Mouse (Mus musculus) splenic B cell, adult 2 months (primary cell): ENCODE results near the gene Catsper1.

ENCODE experiments used
- DNase-seq: peaks from one replicate; pipeline ENCODE4 v3.0.0-alpha.2; 2011; ENCODE audit warnings: low read depth, low spot score
- H3K27me3 ChIP-seq: 2 replicates; pipeline ENCODE4 v1.6.1; 2012; ENCODE audit warnings: mild to moderate bottlenecking, low read length, moderate library complexity, mixed read lengths; ENCODE audit not compliant: control insufficient read depth, poor library complexity, insufficient read depth, severe bottlenecking
- H3K36me3 ChIP-seq: 2 replicates; pipeline ENCODE4 v1.6.1; 2012; ENCODE audit warnings: mild to moderate bottlenecking, low read length, moderate library complexity, mixed read lengths; ENCODE audit not compliant: control insufficient read depth, poor library complexity, insufficient read depth, severe bottlenecking

Gene Catsper1

DNA sequence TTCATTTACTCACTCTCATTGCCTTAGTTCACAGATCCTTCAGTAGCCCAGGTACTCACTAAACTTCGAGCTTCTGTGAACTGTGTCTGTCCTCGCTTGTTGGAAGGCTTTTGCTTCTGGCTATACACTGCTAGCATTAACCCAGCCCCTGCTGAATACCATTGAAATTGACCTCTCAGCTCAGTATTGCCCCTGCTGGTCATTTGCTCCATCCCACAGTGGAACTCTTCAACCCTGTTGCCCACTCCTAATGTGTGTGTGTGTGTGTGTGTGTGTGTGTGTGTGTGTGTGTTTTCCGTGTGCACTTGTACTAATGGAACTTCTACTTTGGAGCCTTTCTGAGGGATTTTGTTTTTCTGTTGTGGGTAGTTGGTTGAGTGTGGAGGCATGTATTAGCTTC lies 35.4 kb downstream of the Catsper1 start:
- peak; percentile 28 for DNase-seq
- Histone ChIP-seq H3K36me3 (peaks cover 8% of the 10 kb centered on the region), H3K27me3 (no peaks in the 10 kb centered on the region)

DNA sequence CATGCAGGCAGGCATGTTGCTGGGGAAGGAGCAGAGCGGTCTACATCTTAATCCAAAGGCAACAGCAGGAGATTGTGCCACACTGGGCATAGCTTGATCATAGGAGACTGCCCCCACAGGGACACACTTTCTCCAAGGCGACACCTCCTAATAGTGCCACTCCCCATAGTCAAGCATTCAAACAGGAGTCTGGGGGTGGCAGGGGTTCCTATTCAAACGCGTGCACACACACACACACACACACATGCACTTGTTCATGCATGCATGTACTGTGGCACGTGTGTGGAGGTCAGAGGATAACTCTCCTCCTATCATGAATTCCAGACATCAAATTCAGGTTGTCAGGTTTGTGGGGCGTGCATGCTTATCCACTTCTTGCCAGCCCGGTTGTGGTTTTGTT lies 37.2 kb downstream of the Catsper1 start:
- Histone ChIP-seq H3K27me3 (no peaks in the 10 kb centered on the region), H3K36me3 (peaks cover 8% of the 10 kb centered on the region)
- no peak for DNase-seq

GRCm38 (mm10) chr19:5374177-5374576 lies 38.6 kb downstream of the Catsper1 start:
- peaks cover 9% of the 10 kb centered on the region for H3K36me3 ChIP-seq
- H3K27me3 ChIP-seq, result no peaks in the 10 kb centered on the region
- DNase-seq, result no peak

GRCm38 (mm10) chr19:5374748-5375147 lies 39.2 kb downstream of the Catsper1 start:
- no peak for DNase-seq
- Histone ChIP-seq H3K27me3 (no peaks in the 10 kb centered on the region), H3K36me3 (peaks cover 12% of the 10 kb centered on the region)

DNA sequence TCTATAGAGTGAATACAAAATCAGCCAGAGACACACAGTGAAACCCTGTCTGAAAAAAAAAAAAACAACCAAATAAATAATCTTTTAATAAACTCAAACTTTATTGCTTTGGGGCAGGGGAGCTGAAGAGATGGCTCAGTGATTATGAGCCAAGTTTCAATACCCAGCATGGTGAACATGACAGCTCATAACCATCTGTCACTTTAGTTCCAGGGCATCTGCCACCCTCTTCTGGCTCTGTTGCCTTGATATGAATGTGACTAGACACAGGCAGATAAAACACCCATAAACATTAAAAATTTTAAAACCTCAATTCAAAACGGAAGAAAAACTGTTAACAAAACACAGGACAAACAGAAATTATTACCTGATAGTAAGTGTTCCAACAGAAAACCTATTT lies 41.9 kb downstream of the Catsper1 start:
- DNase-seq, result no peak
- Histone ChIP-seq H3K36me3 (peaks cover 11% of the 10 kb centered on the region), H3K27me3 (no peaks in the 10 kb centered on the region)

- H3K36me3 ChIP-seq, result peaks cover 17% of the 10 kb centered on the region
- no peak for DNase-seq
- no peaks in the 10 kb centered on the region for H3K27me3 ChIP-seq
Observed at GRCm38 (mm10) chr19:5383326-5383725, 47.8 kb downstream of the Catsper1 start.

DNA sequence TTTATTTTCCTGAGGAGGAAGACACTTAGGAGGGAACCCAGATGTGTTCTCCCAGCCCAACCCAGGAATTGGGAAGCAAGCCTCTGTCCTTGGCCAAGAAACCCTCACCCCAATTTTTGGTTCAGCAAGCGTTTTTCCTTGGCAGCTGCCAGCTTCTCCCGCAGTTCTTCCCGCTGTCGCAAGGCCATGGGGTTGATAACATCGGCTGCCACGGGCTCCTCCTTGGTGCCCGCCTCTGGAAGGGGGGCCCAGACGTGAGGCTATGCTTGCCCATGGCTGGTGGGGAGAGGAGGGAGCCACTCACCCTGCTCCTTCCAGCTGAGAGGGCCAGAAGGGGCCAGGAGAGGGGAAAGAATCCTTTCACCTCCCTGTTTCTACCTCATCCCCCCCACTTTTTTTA lies 49.2 kb downstream of the Catsper1 start:
- Histone ChIP-seq H3K36me3 (peaks cover 13% of the 10 kb centered on the region), H3K27me3 (no peaks in the 10 kb centered on the region)
- no peak for DNase-seq

DNA sequence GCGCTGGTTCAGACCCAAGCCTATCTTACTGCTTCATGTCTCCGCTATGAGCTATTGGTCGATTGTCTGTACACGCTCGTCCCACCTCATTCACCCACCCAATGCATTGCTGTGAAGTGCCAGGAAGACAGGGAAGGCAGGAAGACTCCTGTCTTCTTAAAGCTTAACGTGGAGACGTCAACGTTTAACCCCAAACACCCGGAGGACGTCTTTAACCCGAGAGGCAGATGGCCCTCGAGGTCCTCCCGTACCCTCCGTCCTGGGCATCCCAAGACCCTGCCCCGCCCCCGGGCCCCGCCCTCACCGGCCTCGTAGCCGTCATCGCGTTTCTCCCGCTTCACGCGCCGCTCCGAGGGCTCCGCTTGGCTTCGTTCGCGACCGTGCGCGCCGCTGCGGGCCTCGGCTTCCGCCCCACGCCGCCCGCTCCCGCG lies 52.5 kb downstream of the Catsper1 start:
- peaks cover 9% of the 10 kb centered on the region for H3K36me3 ChIP-seq
- no peaks in the 10 kb centered on the region for H3K27me3 ChIP-seq
- no peak for DNase-seq

DNA sequence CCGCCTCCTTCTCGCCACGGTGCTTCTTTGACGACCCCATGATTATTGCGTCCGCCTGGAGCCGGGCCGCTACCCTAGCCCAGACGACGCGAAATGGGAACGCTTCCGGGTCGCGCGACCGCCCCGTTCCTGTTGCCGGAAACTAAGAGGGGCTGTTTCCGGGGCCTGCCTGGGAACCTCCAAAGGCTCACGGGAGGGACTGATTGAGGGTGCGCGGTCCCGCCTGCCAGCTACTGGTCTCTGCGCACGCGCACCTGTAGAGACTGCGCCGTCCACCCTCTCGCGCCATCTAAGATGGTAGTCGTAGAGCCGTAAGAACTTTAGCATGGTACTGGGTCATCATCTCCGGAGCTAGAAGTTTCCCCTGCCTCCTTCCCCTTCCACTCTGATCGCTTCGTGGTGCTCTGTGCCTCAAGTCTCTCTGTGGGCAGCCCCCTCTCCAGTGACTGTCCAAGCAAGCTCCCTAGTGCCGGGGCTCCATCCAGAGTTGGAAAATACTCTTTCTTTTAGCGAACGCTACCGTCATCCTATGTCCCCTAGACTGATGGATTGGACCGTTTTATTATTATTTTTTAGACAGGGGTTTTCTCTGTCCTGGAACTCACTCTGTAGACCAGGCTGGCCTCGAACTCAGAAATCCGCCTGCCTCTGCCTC lies 53.2 kb downstream of the Catsper1 start, which contains the start of gene Sart1:
Gene Sart1, minus strand, starts transcription at position 116 of the 655 bp plus-strand sequence.
- peak; percentile 98 for DNase-seq
- Histone ChIP-seq H3K36me3 (peaks cover 8% of the 10 kb centered on the region), H3K27me3 (no peaks in the 10 kb centered on the region)

GRCm38 (mm10) chr19:5389647-5390046 lies 54.1 kb downstream of the Catsper1 start:
- Histone ChIP-seq H3K27me3 (no peaks in the 10 kb centered on the region), H3K36me3 (peaks cover 2% of the 10 kb centered on the region; the same call in 1 of the 2 replicates)
- peak; percentile 77 for DNase-seq

- no peaks in the 10 kb centered on the region for H3K27me3 ChIP-seq
- no peaks in the 10 kb centered on the region for H3K36me3 ChIP-seq
- DNase-seq, result no peak
Observed at GRCm38 (mm10) chr19:5390416-5390815, 54.9 kb downstream of the Catsper1 start.

DNA sequence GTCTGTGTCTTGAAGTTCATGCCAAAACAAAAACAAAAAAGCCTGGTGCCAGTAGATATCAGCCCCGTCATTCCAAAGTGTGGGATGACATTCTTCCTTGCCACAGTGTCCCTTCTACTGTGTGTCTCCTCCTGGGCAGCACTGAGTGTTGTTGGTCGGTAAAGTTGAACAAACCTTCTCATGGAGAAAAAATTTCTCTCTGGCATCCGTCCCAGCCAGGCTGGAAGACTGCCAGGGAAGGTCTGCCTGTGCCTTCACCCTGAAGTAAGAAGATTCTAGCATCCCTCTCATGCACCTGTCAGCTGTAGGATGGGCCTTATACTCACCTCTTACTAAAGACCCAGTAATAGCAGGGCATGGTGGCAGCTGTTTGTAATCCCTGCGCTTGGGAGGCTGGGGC lies 57.4 kb downstream of the Catsper1 start:
- no peak for DNase-seq
- Histone ChIP-seq H3K36me3 (no peaks in the 10 kb centered on the region), H3K27me3 (no peaks in the 10 kb centered on the region)
